Mouse (Mus musculus) neural tube, embryonic 15.5 days (tissue): ENCODE results near the gene Tmed4. TPM values are rescaled to one million over a fixed set of nuclear protein-coding genes. Genes with fewer than 3 reads are reported as not detected.
"Not testable (repeated sequence)": the region's sequence is repeated elsewhere in the genome, so short reads cannot be mapped to it uniquely, and the experiment has no call there.

Experiments
- ATAC-seq: fragments of 200-750 bp; cut with Nextera tagmentation; 2 replicates; pipeline ENCODE4 v1.8.0; 2017; ENCODE audit warnings: mild to moderate bottlenecking, moderate TSS enrichment, moderate library complexity; ENCODE audit not compliant: low FRiP score
- H3K27ac ChIP-seq: fragments of 300-500 bp; sonication (generic); replicated peaks from 2 replicates; pipeline ENCODE4 v1.5.1; 2015; ENCODE audit warnings: mild to moderate bottlenecking, inconsistent platforms
- H3K27me3 ChIP-seq: fragments of 300-500 bp; sonication (generic); replicated peaks from 2 replicates; pipeline ENCODE4 v1.6.1; 2015; ENCODE audit warnings: inconsistent platforms
- H3K36me3 ChIP-seq: fragments of 300-500 bp; sonication (generic); 2 replicates; pipeline ENCODE4 v1.6.1; 2015; ENCODE audit warnings: inconsistent platforms
- H3K4me1 ChIP-seq: fragments of 300-500 bp; sonication (generic); 2 replicates; pipeline ENCODE4 v1.6.1; 2015; ENCODE audit warnings: inconsistent platforms
- H3K4me2 ChIP-seq: fragments of 300-500 bp; sonication (generic); 2 replicates; pipeline ENCODE4 v1.6.1; 2015; ENCODE audit warnings: inconsistent platforms, mild to moderate bottlenecking, moderate library complexity
- H3K4me3 ChIP-seq: fragments of 300-500 bp; sonication (generic); replicated peaks from 2 replicates; pipeline ENCODE4 v1.5.1; 2015; ENCODE audit warnings: mild to moderate bottlenecking, inconsistent platforms
- H3K9ac ChIP-seq: fragments of 300-500 bp; sonication (generic); replicated peaks from 2 replicates; pipeline ENCODE4 v1.6.1; 2015; ENCODE audit warnings: mild to moderate bottlenecking, inconsistent platforms
- H3K9me3 ChIP-seq: fragments of 300-500 bp; sonication (generic); replicated peaks from 2 replicates; pipeline ENCODE4 v1.6.1; 2016; ENCODE audit warnings: inconsistent platforms
- WGBS: fragments of 180-500 bp; shearing (Covaris S2); methylation state at CpG from one replicate; pipeline ENCODE4 v1.1.7; 2015; ENCODE audit warnings: mixed read lengths; 5-methylcytosine and 5-hydroxymethylcytosine counted together
- polyA plus RNA-seq: library from polyadenylated mRNA; unstranded; fragments of >200 nt; fragmentation: Nextera tagmentation; extraction: Ambion mirVana; gene quantifications from 2 replicates; pipeline ENCODE4 v1.2.1, GENCODE M21; 2015

Tmed4 gene
- polyA plus RNA-seq, 1 experiment from 2014 or later, result 114 TPM

DNA sequence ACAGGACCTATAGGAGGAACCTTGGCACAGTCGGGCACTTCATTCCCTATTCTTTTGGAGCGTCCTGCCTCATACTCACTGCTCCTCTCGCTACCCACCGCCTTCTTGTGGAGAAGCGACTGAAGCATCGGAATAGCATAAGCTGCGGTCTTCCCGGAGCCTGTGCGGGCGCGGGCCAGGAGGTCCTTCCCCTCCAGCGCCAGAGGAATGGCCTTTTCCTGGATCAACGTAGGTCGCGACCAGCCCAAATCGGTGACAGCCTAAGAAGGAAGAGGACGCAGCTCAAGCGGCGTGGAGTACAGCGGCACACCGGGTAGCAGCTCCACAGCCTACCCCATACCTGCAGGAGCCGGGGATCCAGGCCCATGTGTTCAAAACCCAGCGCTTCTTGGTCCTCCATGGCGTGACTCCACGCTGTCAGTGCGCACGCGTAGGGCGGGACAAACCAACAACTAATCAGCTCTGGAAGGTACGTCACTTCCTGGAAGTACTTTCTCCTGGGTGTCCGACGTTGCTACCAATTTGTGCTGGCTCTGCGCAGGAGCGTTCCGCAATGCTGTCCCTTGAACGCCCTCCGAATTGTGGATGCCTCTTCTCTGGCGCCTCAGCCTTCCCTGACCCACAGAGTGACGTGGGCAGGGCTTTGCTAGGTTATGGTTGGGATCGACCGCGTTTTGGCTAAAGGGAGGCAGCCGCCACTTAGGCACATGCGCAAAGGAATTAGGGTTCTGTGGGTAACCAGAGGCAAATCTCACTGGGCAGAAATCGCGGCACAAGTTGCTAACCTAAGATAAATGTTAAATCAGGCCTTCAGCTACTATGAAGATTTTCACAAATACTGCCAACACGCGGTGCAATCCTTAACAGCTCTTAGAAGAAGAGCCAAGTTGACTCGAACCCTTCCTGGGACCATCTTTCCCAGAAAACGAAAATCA lies 7.1 kb downstream of the Tmed4 start, which contains the start of gene Ddx56:
Ddx56 (minus strand) TSS at position 453 of the 935 bp plus-strand sequence.
- ATAC-seq, result peak; percentile 98
- WGBS, result 2% methylated on average over 50 of the region's 50 CpGs

DNA sequence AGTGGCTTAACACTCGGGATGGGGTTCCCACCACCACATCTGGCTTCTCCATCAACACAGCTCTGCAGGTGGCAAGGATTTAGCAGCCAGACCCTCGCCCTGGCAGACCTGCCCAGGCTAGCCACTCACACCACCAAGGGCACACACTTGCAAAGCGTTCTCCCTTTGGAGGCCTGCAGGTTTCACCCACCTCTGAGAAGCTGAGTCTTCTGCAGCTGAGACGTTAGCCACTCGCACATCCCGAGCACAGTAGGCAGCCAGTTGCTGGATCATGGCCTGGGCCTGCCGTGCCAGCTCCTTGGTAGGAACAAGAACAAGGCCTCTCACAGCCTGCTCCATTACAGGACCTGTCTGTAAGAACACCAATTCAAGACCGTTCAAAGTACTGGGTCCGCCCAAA lies 8.0 kb downstream of the Tmed4 start:
- H3K4me1 ChIP-seq, result peaks cover 25% of the 10 kb centered on the region
- peak overlapping the region; percentile 88 for H3K9ac ChIP-seq
- no peak for ATAC-seq
- H3K4me3 ChIP-seq, result peak overlapping the region; percentile 90
- H3K36me3 ChIP-seq, result peaks cover 68% of the 10 kb centered on the region
- no peaks in the 10 kb centered on the region for H3K9me3 ChIP-seq
- WGBS, result 75% methylated on average over 9 of the region's 9 CpGs
- no peaks in the 10 kb centered on the region for H3K27me3 ChIP-seq
- H3K27ac ChIP-seq, result no peak overlapping the region
- peak overlapping the region; percentile 80 for H3K4me2 ChIP-seq

More for the DNA sequence above, 7.1 kb downstream of the Tmed4 start, which contains the start of gene Ddx56:
- H3K27me3 ChIP-seq, result no peaks in the 10 kb centered on the region
- peak within 1 kb of the TSS; percentile 80 for H3K4me2 ChIP-seq
- H3K27ac ChIP-seq, result peak within 1 kb of the TSS; percentile 95
- peaks cover 65% of the 10 kb centered on the region for H3K36me3 ChIP-seq
- H3K9ac ChIP-seq, result peak within 1 kb of the TSS; percentile 88
- no peaks in the 10 kb centered on the region for H3K9me3 ChIP-seq
- H3K4me1 ChIP-seq, result peaks cover 32% of the 10 kb centered on the region
- H3K4me3 ChIP-seq, result peak within 1 kb of the TSS; percentile 90

DNA sequence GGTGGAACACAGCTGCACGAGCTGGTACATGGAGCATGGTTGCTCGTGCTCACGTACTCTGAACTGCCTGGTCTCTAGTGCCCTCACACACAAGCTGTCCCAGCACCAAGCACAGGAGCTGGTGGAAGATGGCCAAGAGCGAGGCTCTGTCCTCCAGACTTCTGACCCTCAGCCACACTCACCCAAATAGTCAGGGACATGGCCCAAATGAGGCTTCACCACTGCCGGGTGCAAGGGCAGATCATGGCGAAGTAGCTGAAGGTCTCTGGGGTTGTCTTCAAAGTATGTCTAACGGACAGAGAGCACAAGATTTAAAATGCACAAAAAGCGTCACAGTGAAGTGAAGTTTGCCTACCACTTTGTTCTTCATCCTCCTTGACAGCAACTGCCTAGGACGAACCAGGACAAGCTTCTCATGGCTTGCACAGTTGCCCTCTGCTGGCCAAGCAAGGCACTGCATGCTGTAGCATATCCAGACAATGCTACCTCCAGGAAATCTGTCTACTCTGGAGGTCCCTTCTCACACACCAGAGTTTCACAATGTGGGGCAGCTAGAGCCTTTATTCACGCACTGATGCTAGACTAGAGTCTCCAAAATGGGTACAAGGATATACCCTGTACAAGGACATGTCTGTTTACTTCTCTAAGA lies 13.1 kb downstream of the Tmed4 start:
- Histone ChIP-seq H3K4me3 (no peak overlapping the region), H3K9ac (no peak overlapping the region), H3K4me2 (no peak overlapping the region), H3K36me3 (peaks cover 92% of the 10 kb centered on the region), H3K27me3 (no peaks in the 10 kb centered on the region), H3K4me1 (peaks cover 13% of the 10 kb centered on the region), H3K27ac (no peak overlapping the region), H3K9me3 (no peaks in the 10 kb centered on the region)
- 80% methylated on average over 10 of the region's 10 CpGs for WGBS
- peak; percentile 59; the same call in 1 of the 2 replicates for ATAC-seq

DNA sequence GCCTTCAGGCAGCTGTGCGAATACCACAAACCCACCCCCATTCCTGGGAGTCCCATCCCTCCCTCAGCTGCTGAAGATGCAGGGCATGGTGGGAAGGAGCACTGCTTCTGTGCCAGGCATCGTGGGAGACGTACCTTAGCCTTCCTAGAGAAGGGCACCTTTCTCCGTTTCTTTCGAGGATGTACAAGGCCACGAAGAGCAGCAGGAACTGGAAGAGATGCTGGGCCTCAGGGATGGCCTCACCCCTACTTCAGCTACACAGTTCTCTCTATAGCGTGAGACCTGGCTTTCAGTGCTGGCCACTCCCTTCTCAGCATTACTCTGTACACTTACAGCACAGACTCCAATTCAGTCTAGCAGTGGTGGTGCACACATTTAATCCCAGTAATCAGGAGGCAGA lies 15.3 kb downstream of the Tmed4 start:
- Histone ChIP-seq H3K27ac (no peak overlapping the region), H3K4me3 (no peak overlapping the region), H3K9me3 (no peaks in the 10 kb centered on the region), H3K4me1 (no peaks in the 10 kb centered on the region), H3K36me3 (peaks cover 71% of the 10 kb centered on the region), H3K9ac (no peak overlapping the region), H3K4me2 (no peak overlapping the region), H3K27me3 (no peaks in the 10 kb centered on the region)
- ATAC-seq, result no peak
- WGBS, result 93% methylated on average over 7 of the region's 7 CpGs

DNA sequence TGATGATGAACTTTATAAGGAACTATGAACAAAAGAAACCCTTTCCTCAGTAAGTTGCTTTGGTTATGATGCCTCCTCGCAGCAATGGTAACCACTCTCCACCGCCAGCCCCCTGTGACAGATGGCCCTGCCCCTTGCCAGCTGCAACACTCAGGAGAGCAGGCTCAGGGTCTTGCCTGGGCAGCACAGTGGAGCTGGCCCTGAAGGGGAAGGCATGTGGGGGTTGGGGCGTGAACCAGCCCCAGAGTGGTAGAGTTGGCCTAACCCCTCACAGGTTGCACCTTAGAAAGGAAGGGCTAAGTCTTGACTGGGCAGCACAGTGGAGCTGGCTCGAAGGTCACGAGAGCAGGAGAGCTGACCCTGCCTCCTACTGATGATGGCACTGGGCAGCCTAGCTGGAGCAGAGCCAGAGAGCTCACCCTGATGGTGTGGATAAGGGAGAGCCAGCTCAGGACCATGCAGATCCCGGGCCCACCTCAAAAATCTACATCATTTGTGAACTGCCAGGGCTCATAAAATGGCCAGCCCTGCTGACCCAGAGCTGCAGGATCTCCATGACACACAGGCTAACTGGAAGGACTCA lies 18.1 kb downstream of the Tmed4 start:
- no peak overlapping the region for H3K9ac ChIP-seq
- H3K27ac ChIP-seq, result no peak overlapping the region
- no peak for ATAC-seq
- peaks cover 44% of the 10 kb centered on the region for H3K36me3 ChIP-seq
- no peaks in the 10 kb centered on the region for H3K9me3 ChIP-seq
- WGBS, result 72% methylated on average over 6 of the region's 6 CpGs
- H3K4me1 ChIP-seq, result no peaks in the 10 kb centered on the region
- no peak overlapping the region for H3K4me3 ChIP-seq
- H3K27me3 ChIP-seq, result no peaks in the 10 kb centered on the region
- H3K4me2 ChIP-seq, result no peak overlapping the region

DNA sequence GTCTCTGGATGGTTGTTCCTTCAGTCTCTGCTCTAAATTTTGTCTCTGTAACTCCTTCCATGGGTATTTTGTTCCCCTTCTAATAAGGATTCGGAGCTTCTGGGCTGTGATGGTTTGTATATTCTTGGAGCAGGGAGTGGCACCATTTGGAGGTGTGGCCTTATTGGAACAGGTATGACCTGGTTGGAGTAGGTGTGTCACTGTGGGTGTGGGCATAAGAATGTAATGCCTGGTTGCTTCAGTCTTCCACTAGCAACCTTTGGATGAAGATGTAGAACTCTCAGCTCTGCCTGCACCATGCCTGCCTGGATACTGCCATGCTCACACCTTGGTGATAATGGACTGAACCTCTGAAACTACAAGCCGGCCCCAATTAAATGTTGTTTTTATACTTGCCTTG lies 20.1 kb downstream of the Tmed4 start:
- H3K27ac ChIP-seq, H3K9me3 ChIP-seq, ATAC-seq, H3K4me1 ChIP-seq, H3K4me3 ChIP-seq, H3K9ac ChIP-seq, H3K27me3 ChIP-seq, H3K4me2 ChIP-seq: not testable (repeated sequence)
- WGBS, result 93% methylated on average over 2 of the region's 2 CpGs
- peaks cover 24% of the 10 kb centered on the region for H3K36me3 ChIP-seq

DNA sequence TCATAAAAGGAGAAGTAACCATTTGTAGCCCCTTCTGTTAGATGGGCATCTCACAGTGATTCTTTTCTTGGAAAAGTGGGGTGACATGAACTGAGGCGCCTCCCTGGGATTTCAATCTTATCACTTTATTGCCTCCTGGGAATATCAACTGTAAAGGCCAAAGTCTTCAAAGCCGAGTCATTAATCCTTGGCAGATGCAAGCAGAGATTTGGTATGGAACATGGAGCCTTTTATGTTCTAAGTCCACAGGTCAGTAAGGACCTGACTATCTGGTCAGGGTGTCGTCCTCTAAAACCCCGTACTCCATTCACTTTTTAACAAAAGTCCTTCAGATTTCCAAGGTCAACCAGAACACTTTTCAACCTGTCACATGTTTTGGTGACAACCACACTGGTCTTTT lies 21.8 kb downstream of the Tmed4 start:
- Histone ChIP-seq H3K27ac (no peak overlapping the region), H3K27me3 (no peaks in the 10 kb centered on the region), H3K4me1 (no peaks in the 10 kb centered on the region), H3K9me3 (no peaks in the 10 kb centered on the region), H3K4me3 (no peak overlapping the region), H3K36me3 (peaks cover 6% of the 10 kb centered on the region), H3K9ac (no peak overlapping the region), H3K4me2 (no peak overlapping the region)
- no peak for ATAC-seq
- WGBS, result 89% methylated on average over 4 of the region's 4 CpGs

DNA sequence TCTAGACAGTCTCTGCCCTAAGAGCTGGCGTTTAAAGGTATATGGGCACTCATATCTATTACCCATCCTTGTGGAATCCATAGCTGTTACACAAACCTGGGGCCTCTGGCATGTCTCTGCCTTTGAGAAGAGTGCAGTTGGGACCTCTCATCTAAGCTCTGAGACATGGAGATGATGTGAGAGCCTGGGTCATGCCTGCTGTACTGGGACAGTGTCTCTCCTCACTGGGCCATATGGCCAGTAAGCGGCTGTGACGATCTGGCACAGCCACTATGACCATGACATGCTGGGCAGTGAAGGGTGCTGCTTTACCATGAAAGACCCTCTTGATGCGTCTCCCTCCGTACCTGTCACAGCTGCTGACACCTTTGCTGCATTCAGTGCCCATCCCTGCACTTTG lies 22.4 kb downstream of the Tmed4 start:
- ATAC-seq, result no peak
- H3K9ac ChIP-seq, result no peak overlapping the region
- WGBS, result 89% methylated on average over 5 of the region's 5 CpGs
- H3K4me2 ChIP-seq, result no peak overlapping the region
- no peaks in the 10 kb centered on the region for H3K27me3 ChIP-seq
- peaks cover under 1% of the 10 kb centered on the region; the same call in 1 of the 2 replicates for H3K36me3 ChIP-seq
- no peak overlapping the region for H3K4me3 ChIP-seq
- H3K4me1 ChIP-seq, result no peaks in the 10 kb centered on the region
- H3K9me3 ChIP-seq, result no peaks in the 10 kb centered on the region
- H3K27ac ChIP-seq, result no peak overlapping the region

DNA sequence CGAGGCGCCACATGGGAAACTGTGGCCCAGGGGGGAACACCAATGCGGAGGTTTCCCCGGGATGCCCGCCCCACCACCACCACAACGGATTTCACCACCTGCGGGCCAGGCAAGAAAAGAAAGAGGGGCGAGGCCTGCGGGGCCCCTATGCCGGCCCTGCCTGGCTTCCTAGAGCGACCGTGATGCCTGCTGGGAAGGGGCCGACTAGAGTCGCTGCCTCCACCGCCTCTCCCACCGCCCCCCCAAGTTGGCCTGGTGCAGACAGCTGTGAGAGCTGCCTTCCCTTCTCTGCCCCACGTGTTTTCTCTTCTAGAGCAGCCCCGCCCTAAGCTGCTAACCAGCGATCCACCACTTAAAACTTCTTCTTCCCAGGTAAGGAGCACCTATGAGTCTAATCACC lies 30.0 kb downstream of the Tmed4 start:
- H3K4me2 ChIP-seq, result no peak overlapping the region
- no peaks in the 10 kb centered on the region for H3K36me3 ChIP-seq
- no peak overlapping the region for H3K4me3 ChIP-seq
- no peaks in the 10 kb centered on the region for H3K27me3 ChIP-seq
- no peaks in the 10 kb centered on the region for H3K9me3 ChIP-seq
- 57% methylated on average over 19 of the region's 19 CpGs for WGBS
- ATAC-seq, result no peak
- H3K27ac ChIP-seq, result no peak overlapping the region
- H3K9ac ChIP-seq, result no peak overlapping the region
- no peaks in the 10 kb centered on the region for H3K4me1 ChIP-seq

DNA sequence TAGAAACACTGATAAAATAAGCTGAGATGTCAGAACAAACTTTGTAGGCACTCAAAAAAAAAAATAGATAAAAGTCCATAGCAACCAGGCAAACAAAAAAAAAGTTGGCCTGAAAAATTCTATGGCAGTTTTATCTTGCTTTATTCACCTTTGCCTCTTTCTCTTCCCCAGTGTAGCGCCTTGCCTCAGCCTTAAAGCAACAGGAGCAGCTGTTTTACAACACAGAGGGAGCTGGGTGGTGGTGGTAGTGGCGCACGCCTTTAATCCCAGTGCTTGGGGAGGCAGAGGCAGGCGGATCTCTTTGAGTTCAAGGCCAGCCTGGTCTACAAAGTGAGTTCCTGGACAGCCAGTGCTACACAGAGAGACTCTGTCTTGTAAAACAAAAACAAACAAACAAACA lies 41.6 kb downstream of the Tmed4 start:
- Histone ChIP-seq H3K9ac (no peak overlapping the region), H3K4me1 (no peaks in the 10 kb centered on the region), H3K27me3 (no peaks in the 10 kb centered on the region), H3K9me3 (0 out of 2 replicates have a peak, but pooled peaks cover 6% of the 10 kb centered on the region), H3K4me3 (no peak overlapping the region), H3K4me2 (no peak overlapping the region), H3K27ac (no peak overlapping the region), H3K36me3 (no peaks in the 10 kb centered on the region)
- 87% methylated on average over 4 of the region's 4 CpGs for WGBS
- ATAC-seq, result no peak

DNA sequence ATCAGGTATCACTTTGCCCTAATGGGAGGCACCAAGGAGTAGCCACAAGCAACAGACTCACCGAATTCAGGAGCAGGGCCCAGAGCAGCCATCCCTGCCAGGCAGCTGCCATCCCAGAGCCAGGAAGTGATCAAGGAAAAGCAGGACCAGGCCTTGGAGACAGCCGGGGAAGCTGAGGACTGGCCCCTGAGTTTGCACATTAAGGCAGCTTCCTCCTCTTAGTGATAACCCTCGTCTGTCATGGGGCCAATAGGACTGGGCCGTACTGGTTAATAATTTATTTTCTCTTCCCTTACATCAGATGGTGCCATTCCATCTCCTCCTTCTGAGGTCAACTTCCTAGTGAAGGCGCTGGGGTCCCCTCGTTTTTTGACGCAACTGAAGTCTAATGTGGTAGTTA lies 44.7 kb downstream of the Tmed4 start, which contains the start of gene Npc1l1:
Npc1l1 (minus strand) TSS at position 132 of the 400 bp plus-strand sequence.
- Histone ChIP-seq H3K9me3 (0 out of 2 replicates have a peak, but pooled peaks cover 3% of the 10 kb centered on the region), H3K27ac (no peak within 1 kb of the TSS), H3K9ac (no peak within 1 kb of the TSS), H3K4me1 (no peaks in the 10 kb centered on the region), H3K36me3 (no peaks in the 10 kb centered on the region), H3K27me3 (no peaks in the 10 kb centered on the region), H3K4me3 (no peak within 1 kb of the TSS), H3K4me2 (no peak within 1 kb of the TSS)
- ATAC-seq, result no peak
- WGBS, result 84% methylated on average over 7 of the region's 7 CpGs
